Mouse (Mus musculus): ENCODE measurements around the gene Zbtb38. TPM values are rescaled to one million over a fixed set of nuclear protein-coding genes. Genes with fewer than 3 reads are reported as not detected.
A peak's percentile ranks its signal among the peaks of the same experiment; 100 is the strongest.
"Not testable (repeated sequence)": the region's sequence is repeated elsewhere in the genome, so short reads cannot be mapped to it uniquely, and the experiment has no call there.

Gene Zbtb38
- total RNA-seq, 2 experiments from 2014 or later = 55.4 to 66.0 TPM

DNA sequence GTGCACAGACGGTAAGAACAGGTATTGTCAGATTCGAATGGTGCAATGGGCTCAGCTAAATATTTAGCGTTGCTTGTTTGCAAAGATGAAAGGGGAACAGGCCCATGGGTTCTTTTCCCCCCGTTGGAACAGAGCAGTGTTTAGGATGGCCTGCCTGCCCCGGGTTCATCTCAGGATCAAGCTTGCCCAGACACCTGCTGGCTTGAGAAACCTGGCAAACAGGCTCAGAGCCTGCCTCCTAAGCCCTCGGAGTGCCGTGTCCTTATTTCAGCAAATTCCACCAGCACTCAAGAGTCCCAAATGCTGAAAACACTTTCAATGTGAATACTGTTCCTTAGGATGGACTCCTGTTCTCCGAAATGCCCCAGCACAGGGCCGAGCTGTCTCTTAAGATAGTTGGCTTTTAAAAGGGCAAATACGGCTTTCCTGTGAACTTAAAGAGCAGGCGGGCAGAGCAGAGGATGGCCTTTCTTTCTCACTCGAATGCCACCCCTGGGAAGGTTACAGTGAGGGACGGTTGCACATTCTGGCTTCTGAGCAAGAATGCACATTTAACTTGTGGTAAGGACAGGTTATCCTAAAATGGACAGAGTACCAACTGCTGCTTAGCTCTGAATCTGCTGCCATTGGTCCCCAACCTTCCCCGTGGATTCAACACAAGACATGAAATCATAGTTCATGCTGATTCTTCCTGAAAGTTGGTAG lies 55.7 kb downstream of the Zbtb38 start:
- intact Hi-C loops (cut with DNase I) = no loop called here

GRCm38 (mm10) chr9:96696141-96696561 lies 56.5 kb downstream of the Zbtb38 start:
- intact Hi-C loops (cut with DNase I) = no loop called here

More for the DNA sequence above, 55.7 kb downstream of the Zbtb38 start:
- no peak for DNase-seq (ENCODE audit: low spot score in 2 of 2)

DNA sequence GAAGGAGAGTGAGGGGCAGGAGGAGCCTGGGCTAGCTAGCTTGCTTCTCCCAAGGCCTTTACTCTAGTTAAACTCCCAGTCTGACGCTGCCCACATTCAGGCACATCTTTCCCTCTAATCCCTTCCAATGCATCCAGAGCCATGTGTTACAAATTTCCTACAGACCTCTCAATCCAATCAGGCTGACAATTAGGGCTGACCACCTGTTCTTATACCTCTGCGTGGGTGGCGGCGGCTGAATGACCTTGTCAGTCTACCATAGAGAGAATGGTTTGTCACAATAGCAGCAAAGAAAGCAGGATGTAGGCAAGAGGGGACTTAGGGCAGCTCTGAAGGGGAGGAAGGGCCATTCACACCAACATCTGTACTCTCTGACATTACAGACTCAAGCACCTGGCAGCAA lies 62.2 kb downstream of the Zbtb38 start:
- no peak for DNase-seq (ENCODE audit: low spot score in 2 of 2)
- intact Hi-C loops (cut with DNase I) = no loop called here

More at GRCm38 (mm10) chr9:96696141-96696561, 56.5 kb downstream of the Zbtb38 start:
- DNase-seq (ENCODE audit: low spot score in 2 of 2) = peak; percentile 76 to 77

- intact Hi-C loops (cut with DNase I) = no loop called here
- peak in 1 of 2 experiments; percentile 2 for DNase-seq (ENCODE audit: low spot score in 2 of 2)
These were observed 63.6 kb downstream of the Zbtb38 start for GRCm38 (mm10) chr9:96689076-96689475.

DNA sequence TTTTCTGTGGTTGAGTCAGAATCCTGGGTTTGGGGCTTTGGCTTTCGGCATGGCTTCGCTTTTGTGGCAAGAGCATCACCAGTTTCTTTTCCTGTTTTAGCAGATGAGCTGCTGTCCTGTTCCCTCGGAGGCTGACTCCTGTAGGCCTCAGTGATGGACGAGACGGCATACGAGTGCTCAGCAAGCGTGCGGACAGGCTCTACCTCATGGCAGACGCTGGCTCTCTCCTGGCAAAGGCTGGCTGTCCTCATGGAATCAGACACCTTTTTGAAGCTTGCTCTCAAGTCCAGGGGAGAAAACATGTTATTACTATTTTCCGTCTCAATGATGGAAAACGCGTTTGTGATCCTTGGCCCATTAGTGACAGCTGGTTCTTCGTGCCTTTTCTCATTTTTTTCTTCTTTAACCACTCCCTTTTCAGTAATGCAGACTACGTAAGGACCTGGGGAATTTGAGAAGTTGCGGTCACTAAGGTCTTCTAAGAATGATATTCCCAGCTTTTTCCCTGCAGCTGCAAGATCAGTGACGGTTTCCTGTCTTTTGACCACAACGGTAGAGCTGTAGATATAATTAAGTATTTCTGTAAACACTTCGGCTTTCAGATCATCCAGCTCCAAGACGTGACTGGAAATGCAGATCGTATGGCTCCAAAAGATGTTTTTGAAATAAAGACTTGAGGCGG lies 64.3 kb downstream of the Zbtb38 start:
- peak in 1 of 2 experiments; percentile 3 for DNase-seq (ENCODE audit: low spot score in 2 of 2)
- intact Hi-C loops (cut with DNase I) = no loop called here

- intact Hi-C loops (cut with DNase I) = no loop called here
- peak in 1 of 2 experiments; percentile 4 for DNase-seq (ENCODE audit: low spot score in 2 of 2)
These were observed 64.9 kb downstream of the Zbtb38 start for GRCm38 (mm10) chr9:96687591-96688186.

DNA sequence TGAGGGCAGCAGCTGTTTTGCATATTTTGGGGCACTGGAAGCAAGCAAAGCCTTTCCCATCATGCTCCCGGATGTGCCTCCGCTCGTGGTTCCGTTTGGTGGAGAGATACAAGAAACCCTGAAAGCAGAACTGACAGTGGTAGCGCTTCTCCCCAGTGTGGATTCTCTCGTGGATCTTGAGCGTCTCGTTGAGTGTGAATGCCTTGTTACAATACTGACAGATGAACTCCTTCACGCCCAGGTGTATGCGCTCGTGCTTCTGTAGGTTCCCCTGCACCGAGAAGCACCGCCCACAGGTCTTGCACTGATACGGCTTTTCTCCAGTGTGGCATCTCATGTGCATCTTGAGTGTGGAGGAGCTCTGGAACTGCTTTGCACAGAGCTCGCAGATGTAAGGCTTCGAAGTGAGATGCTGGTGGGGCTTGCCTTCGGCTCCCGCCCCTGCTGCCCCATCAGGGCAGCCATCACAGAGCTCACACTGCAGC lies 67.0 kb downstream of the Zbtb38 start:
- DNase-seq (ENCODE audit: low spot score in 2 of 2) = no peak
- intact Hi-C loops (cut with DNase I) = no loop called here

DNA sequence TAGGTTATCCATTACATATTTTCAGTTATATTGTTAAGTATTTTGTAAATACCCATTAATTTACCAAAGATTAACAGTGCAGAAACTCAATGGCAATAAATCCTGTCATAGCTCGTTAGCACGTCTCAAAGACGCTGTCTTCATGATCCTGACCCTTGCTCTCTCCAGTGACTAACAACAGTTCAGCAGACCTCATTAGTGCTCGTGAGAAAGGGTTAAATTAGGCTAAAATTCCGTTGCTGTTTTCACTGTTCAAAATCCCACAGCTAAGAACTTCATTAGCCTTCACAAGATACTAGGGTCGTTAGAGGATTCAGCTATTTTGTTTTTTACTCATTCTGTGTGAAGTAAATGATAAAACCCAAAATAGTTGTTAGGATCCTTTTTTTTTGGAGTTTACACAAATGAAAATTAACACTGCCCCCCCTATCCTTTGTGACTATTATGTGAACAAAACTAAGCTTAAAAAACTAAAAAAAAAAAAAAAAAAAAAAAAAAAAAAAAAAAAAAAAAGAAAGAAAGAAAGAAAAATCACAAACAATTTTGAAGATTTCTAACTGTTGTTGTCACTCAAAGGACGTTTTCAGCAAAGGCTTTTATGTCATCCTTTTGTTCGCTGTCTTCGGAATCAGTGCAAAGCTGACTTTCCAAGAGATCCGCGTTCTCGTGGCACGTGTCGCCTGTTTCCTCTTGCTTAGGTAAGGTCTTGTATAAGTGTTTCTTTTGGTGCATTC lies 67.6 kb downstream of the Zbtb38 start:
- intact Hi-C loops (cut with DNase I) = no loop called here
- no peak for DNase-seq (ENCODE audit: low spot score in 2 of 2)

GRCm38 (mm10) chr9:96684165-96684792 lies 68.4 kb downstream of the Zbtb38 start:
- intact Hi-C loops (cut with DNase I) = no loop called here
- DNase-seq (ENCODE audit: low spot score in 2 of 2) = no peak

GRCm38 (mm10) chr9:96678611-96679010 lies 74.0 kb downstream of the Zbtb38 start:
- intact Hi-C loops (cut with DNase I) = no loop called here

DNA sequence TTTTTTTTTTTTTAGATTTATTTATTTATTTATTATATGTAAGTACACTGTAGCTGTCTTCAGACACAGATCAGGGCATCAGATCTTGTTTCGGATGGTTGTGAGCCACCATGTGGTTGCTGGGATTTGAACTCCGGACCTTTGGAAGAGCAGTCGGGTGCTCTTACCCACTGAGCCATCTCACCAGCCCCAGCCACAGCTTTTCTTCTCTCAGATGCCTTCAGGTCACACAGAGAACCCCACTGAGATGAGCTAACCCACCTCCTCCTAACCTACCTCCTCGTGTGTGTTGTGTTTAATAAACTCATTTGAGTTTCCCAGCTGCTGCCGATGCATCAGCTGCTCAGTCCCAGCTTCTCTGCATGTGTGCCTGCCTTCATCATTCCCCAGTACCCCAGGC lies 74.9 kb downstream of the Zbtb38 start:
- DNase-seq (ENCODE audit: low spot score in 2 of 2); intact Hi-C loops (cut with DNase I): not testable (repeated sequence)

More at GRCm38 (mm10) chr9:96678611-96679010, 74.0 kb downstream of the Zbtb38 start:
- DNase-seq (ENCODE audit: low spot score in 2 of 2) = no peak

GRCm38 (mm10) chr9:96676671-96677070 lies 76.0 kb downstream of the Zbtb38 start:
- DNase-seq (ENCODE audit: low spot score in 2 of 2) = no peak
- intact Hi-C loops (cut with DNase I) = no loop called here

GRCm38 (mm10) chr9:96675763-96676640 lies 76.6 kb downstream of the Zbtb38 start:
- intact Hi-C loops (cut with DNase I) = no loop called here
- DNase-seq (ENCODE audit: low spot score in 2 of 2) = no peak

DNA sequence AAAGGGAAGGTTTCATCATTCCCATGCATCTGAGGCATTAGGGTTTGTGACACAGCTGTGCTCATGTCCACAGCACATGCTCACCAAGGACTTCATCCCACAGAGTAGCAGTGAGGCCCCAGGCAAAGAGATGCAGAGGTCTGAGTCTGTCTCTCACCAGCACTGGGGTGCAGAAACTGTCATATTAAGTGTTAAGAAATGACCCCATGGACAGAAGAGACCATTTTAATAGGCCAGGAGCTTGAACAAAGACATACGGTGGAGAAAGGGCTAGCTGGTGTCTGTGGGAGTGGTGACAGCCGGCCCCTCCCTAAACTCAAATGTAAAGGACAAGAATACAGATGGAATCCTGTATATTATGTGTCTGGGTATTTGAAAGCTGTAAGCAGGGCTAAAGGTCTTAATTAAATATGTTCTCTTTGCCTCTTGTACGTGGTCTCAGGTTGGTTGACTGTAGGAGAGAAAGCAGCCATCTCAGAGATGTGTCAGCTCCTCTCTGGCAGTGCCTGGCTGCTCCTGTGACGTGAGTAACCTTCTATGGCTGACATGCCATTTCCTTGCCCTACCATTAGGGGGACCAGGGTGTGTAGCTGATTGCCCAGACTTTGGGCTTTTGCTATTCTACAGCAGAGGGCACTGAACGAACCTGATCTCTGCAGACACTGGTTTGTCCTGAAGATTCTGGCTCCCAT lies 77.4 kb downstream of the Zbtb38 start:
- intact Hi-C loops (cut with DNase I) = no loop called here
- DNase-seq (ENCODE audit: low spot score in 2 of 2) = no peak

- no peak for DNase-seq (ENCODE audit: low spot score in 2 of 2)
- intact Hi-C loops (cut with DNase I) = loop anchor here (5.0 kb wide), 1 partner anchor 123 kb away; no protein-coding TSS in a partner anchor
These were observed 78.3 kb downstream of the Zbtb38 start for GRCm38 (mm10) chr9:96674301-96674700.

GRCm38 (mm10) chr9:96672466-96672865 lies 80.2 kb downstream of the Zbtb38 start:
- intact Hi-C loops (cut with DNase I) = loop anchor here (5.0 kb wide), 1 partner anchor 125 kb away; no protein-coding TSS in a partner anchor
- DNase-seq (ENCODE audit: low spot score in 2 of 2) = no peak

GRCm38 (mm10) chr9:96671249-96671648 lies 81.4 kb downstream of the Zbtb38 start:
- intact Hi-C loops (cut with DNase I) = loop anchor here (5.0 kb wide), 1 partner anchor 126 kb away; no protein-coding TSS in a partner anchor
- DNase-seq (ENCODE audit: low spot score in 2 of 2) = no peak

- DNase-seq (ENCODE audit: low spot score in 2 of 2) = peak; percentile 95 to 96
- intact Hi-C loops (cut with DNase I) = loop anchor here (1.0 to 5.0 kb wide), 3 partner anchors 89 to 149 kb away; no protein-coding TSS in a partner anchor
These were observed 82.8 kb downstream of the Zbtb38 start for GRCm38 (mm10) chr9:96669877-96670276.
